Mouse (Mus musculus): ENCODE data around the gene Supt7l. TPM values are rescaled to one million over a fixed set of nuclear protein-coding genes. Genes with fewer than 3 reads are reported as not detected.
A peak's percentile ranks its signal among the peaks of the same experiment; 100 is the strongest.

Gene Supt7l
- polyA plus RNA-seq, 1 experiment from 2014 or later = 18.5 TPM

DNA sequence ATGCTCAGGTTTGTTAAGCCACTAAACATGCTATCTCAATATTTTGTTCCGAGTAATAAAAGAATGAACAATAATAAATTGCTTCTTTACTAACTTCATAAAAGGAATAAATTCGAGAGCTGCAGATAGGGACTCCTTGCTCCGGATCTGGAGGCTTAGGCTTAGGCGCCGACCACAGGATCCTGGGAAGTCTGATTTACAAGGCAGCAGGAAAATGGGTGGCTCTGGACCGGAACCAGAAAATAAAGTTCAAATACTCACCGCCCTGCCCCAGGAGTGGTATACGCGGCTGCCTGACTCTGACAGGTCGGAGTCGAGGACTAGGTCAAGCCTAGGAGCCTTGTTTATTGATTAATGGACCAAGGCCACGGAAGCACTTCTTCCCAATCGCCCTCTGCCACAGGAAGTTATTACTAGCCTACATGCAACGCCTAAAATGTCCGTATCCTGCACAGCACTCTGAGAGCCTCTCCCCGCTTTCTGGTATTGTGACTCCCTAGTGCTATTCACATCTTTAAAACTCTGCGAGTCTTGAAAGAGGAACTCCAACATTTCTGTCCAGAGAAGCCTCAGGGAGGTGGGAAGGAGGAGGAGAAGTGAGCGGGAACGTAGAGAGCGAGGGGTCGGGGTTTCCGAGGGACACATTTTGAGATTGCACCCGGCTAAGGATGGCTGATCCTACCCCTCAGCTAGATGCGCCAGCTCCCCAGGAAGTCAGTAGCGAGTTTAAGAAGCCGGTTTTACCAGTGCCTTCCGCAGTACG lies 1.1 kb downstream of the Supt7l start, which contains the start of gene Slc4a1ap:
Slc4a1ap (plus strand) TSS at position 642 of the 763 bp plus-strand sequence.
- peak within 1 kb of the TSS; percentile 93 for H3K9ac ChIP-seq (ENCODE audit: low read depth, low read length)
- peak within 1 kb of the TSS; percentile 49; the same call in 1 of the 2 replicates for H3K27ac ChIP-seq (ENCODE audit: low read depth, low read length)
- WGBS = under 1% methylated on average over 28 of the region's 28 CpGs
- no peaks in the 10 kb centered on the region for H3K27me3 ChIP-seq (replicated peaks; ENCODE audit: control insufficient read depth, insufficient read depth, low read length)
- H3K36me3 ChIP-seq (ENCODE audit: control insufficient read depth, insufficient read depth, low read length) = peaks cover 20% of the 10 kb centered on the region
- DNase-seq (ENCODE audit: low spot score) (peak; percentile 84), ATAC-seq (replicated peaks; ENCODE audit: low FRiP score) (peak; percentile 84)
- no peaks in the 10 kb centered on the region for H3K9me3 ChIP-seq (ENCODE audit: control insufficient read depth, low read length)
- H3K4me3 ChIP-seq (ENCODE audit: low read depth, low read length) = peak within 1 kb of the TSS; percentile 97
- H3K4me2 ChIP-seq = peak within 1 kb of the TSS; percentile 96
- peaks cover 11% of the 10 kb centered on the region for H3K4me1 ChIP-seq (replicated peaks; ENCODE audit: control insufficient read depth, insufficient read depth, low read length)

DNA sequence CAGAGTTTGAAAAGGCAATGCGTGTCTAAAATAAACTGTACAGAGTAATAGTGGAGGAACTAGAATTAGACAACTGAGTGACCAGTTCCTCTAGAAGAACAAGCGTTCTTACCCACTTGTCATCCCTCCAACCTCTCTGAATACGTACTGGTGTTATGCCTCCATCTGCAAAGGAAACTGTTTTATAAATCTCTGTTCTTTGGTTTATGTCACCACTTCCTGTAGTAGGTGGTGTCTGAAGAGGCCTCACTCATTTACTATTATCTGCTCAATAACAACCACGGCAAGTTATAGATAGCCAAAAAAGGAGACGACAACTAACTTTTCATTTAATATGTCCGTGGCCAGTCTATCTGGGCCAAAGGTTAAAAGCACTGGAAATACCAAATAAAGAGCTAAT lies 7.1 kb downstream of the Supt7l start:
- 90% methylated on average over 6 of the region's 6 CpGs for WGBS
- peaks cover under 1% of the 10 kb centered on the region; the same call in 1 of the 2 replicates for H3K4me1 ChIP-seq (replicated peaks; ENCODE audit: control insufficient read depth, insufficient read depth, low read length)
- DNase-seq (ENCODE audit: low spot score) = no peak
- H3K9ac ChIP-seq (ENCODE audit: low read depth, low read length) = no peak overlapping the region
- no peak overlapping the region for H3K4me2 ChIP-seq
- no peaks in the 10 kb centered on the region for H3K27me3 ChIP-seq (replicated peaks; ENCODE audit: control insufficient read depth, insufficient read depth, low read length)
- no peak overlapping the region for H3K4me3 ChIP-seq (ENCODE audit: low read depth, low read length)
- ATAC-seq (replicated peaks; ENCODE audit: low FRiP score) = no peak
- no peak overlapping the region for H3K27ac ChIP-seq (ENCODE audit: low read depth, low read length)
- H3K36me3 ChIP-seq (ENCODE audit: control insufficient read depth, insufficient read depth, low read length) = peaks cover 28% of the 10 kb centered on the region
- no peaks in the 10 kb centered on the region for H3K9me3 ChIP-seq (ENCODE audit: control insufficient read depth, low read length)

DNA sequence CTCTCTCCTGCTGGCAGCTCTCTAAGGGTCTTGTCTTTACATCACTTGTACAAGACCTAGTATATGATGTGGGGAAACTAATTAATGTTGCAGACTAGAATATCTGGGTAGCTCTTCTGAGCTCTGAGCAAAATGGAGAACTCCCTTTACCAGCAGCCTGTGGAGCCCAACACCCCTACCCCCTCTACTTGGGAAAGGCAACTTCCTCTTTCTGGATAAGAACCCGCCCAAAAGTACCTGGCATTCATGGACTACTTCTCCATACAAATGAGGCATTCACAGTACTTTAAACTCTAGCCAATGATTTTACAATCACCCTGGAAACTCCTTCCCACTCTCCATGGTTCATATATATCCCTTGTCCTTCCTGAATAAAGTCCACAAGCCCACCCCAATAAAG lies 15.1 kb downstream of the Supt7l start:
- 59% methylated on average over 1 of the region's 1 CpGs for WGBS
- Histone ChIP-seq H3K9me3 (ENCODE audit: control insufficient read depth, low read length) (no peaks in the 10 kb centered on the region), H3K27ac (ENCODE audit: low read depth, low read length) (no peak overlapping the region), H3K4me1 (replicated peaks; ENCODE audit: control insufficient read depth, insufficient read depth, low read length) (no peaks in the 10 kb centered on the region), H3K4me2 (no peak overlapping the region), H3K4me3 (ENCODE audit: low read depth, low read length) (no peak overlapping the region), H3K9ac (ENCODE audit: low read depth, low read length) (no peak overlapping the region), H3K36me3 (ENCODE audit: control insufficient read depth, insufficient read depth, low read length) (peaks cover 33% of the 10 kb centered on the region), H3K27me3 (replicated peaks; ENCODE audit: control insufficient read depth, insufficient read depth, low read length) (no peaks in the 10 kb centered on the region)
- no peak for ATAC-seq (replicated peaks; ENCODE audit: low FRiP score)
- DNase-seq (ENCODE audit: low spot score) = no peak

GRCm38 (mm10) chr5:31504843-31505242 lies 22.8 kb downstream of the Supt7l start:
- no peak for ATAC-seq (replicated peaks; ENCODE audit: low FRiP score)
- 86% methylated on average over 10 of the region's 10 CpGs for WGBS

DNA sequence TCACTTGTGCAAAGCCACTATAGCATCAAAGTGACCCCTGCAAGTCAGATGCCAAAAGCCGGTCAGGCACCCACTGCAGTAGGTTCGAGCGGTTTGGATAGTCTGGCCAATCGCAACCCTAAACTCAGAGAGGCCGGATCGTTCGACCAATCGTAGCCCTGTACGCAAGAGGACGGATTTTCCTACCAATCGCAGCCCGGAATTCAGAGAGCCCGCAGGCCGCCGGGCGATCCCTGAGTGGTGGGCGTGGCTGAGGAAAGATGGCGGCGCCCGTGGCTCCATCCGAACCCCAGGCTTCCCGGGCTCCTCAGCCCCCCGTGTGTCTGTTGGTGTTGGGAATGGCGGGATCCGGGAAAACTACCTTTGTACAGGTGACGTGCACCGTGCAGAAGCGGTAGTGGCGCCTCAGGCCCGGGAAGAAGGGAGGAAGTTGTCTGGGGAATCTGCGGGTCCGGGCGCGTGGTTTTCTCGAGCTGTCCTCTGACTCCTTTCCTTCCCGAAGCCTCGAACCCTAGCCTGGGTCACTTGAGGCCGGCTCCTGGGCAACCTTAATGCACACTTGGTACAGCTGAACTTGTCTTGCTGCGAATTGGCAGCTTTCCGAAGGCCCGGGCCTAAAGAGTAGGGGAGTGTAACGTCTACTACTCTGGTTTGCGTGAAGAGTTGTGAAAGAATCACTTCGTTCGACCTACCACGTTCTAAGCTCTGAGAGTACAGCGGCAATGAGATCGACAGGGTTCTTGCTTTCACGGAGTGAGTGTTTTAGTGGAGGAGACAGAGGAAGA lies 32.9 kb downstream of the Supt7l start, which contains the start of gene Gpn1:
Gpn1 (plus strand) TSS at position 229 of the 785 bp plus-strand sequence.
- H3K27me3 ChIP-seq (replicated peaks; ENCODE audit: control insufficient read depth, insufficient read depth, low read length) = no peaks in the 10 kb centered on the region
- under 1% methylated on average over 49 of the region's 49 CpGs for WGBS
- H3K36me3 ChIP-seq (ENCODE audit: control insufficient read depth, insufficient read depth, low read length) = peaks cover 23% of the 10 kb centered on the region; the same call in 1 of the 2 replicates
- peak within 1 kb of the TSS; percentile 84 for H3K4me2 ChIP-seq
- no peak within 1 kb of the TSS for H3K27ac ChIP-seq (ENCODE audit: low read depth, low read length)
- H3K4me1 ChIP-seq (replicated peaks; ENCODE audit: control insufficient read depth, insufficient read depth, low read length) = peaks cover 7% of the 10 kb centered on the region
- H3K9me3 ChIP-seq (ENCODE audit: control insufficient read depth, low read length) = no peaks in the 10 kb centered on the region
- DNase-seq (ENCODE audit: low spot score) (peak; percentile 85), ATAC-seq (replicated peaks; ENCODE audit: low FRiP score) (peak; percentile 100)
- H3K9ac ChIP-seq (ENCODE audit: low read depth, low read length) = peak within 1 kb of the TSS; percentile 86
- peak within 1 kb of the TSS; percentile 88 for H3K4me3 ChIP-seq (ENCODE audit: low read depth, low read length)

More at GRCm38 (mm10) chr5:31504843-31505242, 22.8 kb downstream of the Supt7l start:
- H3K4me3 ChIP-seq (ENCODE audit: low read depth, low read length) = no peak overlapping the region
- no peak for DNase-seq (ENCODE audit: low spot score)
- H3K27ac ChIP-seq (ENCODE audit: low read depth, low read length) = no peak overlapping the region
- H3K4me1 ChIP-seq (replicated peaks; ENCODE audit: control insufficient read depth, insufficient read depth, low read length) = no peaks in the 10 kb centered on the region
- H3K36me3 ChIP-seq (ENCODE audit: control insufficient read depth, insufficient read depth, low read length) = peaks cover 43% of the 10 kb centered on the region
- H3K27me3 ChIP-seq (replicated peaks; ENCODE audit: control insufficient read depth, insufficient read depth, low read length) = no peaks in the 10 kb centered on the region
- no peak overlapping the region for H3K9ac ChIP-seq (ENCODE audit: low read depth, low read length)
- H3K4me2 ChIP-seq = no peak overlapping the region
- H3K9me3 ChIP-seq (ENCODE audit: control insufficient read depth, low read length) = no peaks in the 10 kb centered on the region

DNA sequence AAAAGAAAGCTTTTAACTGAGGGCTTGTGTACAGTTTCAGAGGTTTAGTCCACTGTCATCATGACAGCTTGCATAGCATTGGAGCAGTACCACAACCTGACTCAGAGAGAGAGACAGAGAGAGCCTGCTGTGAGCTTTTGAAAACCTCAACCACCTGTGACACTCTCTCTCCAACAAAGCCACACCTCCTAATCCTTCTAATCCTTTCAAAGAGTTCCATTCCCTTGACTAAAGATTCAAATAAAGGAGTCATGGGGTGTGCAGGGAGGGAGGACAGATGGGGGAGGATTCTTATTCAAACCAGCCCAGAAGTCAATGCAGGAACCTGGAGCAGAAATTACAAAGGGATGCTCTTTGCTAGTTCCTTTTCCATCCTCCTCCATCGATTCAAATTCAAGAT lies 35.6 kb downstream of the Supt7l start:
- Histone ChIP-seq H3K4me3 (ENCODE audit: low read depth, low read length) (no peak overlapping the region), H3K36me3 (ENCODE audit: control insufficient read depth, insufficient read depth, low read length) (peaks cover 8% of the 10 kb centered on the region; the same call in 1 of the 2 replicates), H3K9ac (ENCODE audit: low read depth, low read length) (no peak overlapping the region), H3K9me3 (ENCODE audit: control insufficient read depth, low read length) (no peaks in the 10 kb centered on the region), H3K27me3 (replicated peaks; ENCODE audit: control insufficient read depth, insufficient read depth, low read length) (no peaks in the 10 kb centered on the region), H3K4me1 (replicated peaks; ENCODE audit: control insufficient read depth, insufficient read depth, low read length) (peaks cover 7% of the 10 kb centered on the region), H3K27ac (ENCODE audit: low read depth, low read length) (no peak overlapping the region), H3K4me2 (no peak overlapping the region)
- DNase-seq (ENCODE audit: low spot score) = no peak
- WGBS = 61% methylated on average over 1 of the region's 1 CpGs
- no peak for ATAC-seq (replicated peaks; ENCODE audit: low FRiP score)

DNA sequence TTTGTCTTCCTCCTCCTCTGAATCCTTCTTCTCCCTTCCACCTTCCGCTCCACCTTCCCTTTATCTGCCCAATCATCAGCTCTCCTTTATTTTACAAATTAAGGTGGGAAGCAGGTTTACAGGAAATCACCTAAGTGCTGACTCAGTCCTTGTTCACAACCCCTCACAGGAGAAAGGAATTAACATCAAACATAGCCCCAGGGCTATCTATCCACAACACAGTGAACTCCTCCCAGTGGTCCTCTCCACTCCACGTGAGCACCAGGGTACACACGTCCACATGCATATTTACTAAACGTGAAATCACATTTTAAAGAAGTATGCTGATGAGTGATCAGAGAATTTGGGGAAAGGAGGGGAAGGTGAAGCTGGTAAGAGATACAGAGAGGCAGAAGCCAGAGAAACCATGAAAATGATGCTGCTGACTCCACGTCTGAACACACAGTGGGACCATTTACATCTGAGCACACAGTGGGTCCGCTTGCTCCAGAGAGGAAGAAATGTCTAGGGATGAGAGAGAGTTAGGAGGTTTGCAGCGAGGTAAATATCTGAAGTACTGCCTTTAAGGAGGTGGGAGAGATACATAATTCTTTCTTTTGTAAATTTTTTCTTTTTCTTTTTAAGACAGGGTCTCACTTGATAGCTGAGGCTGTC lies 38.4 kb downstream of the Supt7l start:
- Histone ChIP-seq H3K4me2 (no peak overlapping the region), H3K27me3 (replicated peaks; ENCODE audit: control insufficient read depth, insufficient read depth, low read length) (no peaks in the 10 kb centered on the region), H3K9me3 (ENCODE audit: control insufficient read depth, low read length) (no peaks in the 10 kb centered on the region), H3K27ac (ENCODE audit: low read depth, low read length) (no peak overlapping the region), H3K4me1 (replicated peaks; ENCODE audit: control insufficient read depth, insufficient read depth, low read length) (no peaks in the 10 kb centered on the region), H3K9ac (ENCODE audit: low read depth, low read length) (no peak overlapping the region), H3K4me3 (ENCODE audit: low read depth, low read length) (no peak overlapping the region), H3K36me3 (ENCODE audit: control insufficient read depth, insufficient read depth, low read length) (no peaks in the 10 kb centered on the region; the same call in 1 of the 2 replicates)
- DNase-seq (ENCODE audit: low spot score) (no peak), ATAC-seq (replicated peaks; ENCODE audit: low FRiP score) (no peak)
- WGBS = 64% methylated on average over 7 of the region's 7 CpGs

GRCm38 (mm10) chr5:31487889-31488288 lies 39.7 kb downstream of the Supt7l start:
- DNase-seq (ENCODE audit: low spot score) = no peak
- ATAC-seq (replicated peaks; ENCODE audit: low FRiP score) = no peak
- no peaks in the 10 kb centered on the region; the same call in 1 of the 2 replicates for H3K36me3 ChIP-seq (ENCODE audit: control insufficient read depth, insufficient read depth, low read length)
- no peak overlapping the region for H3K27ac ChIP-seq (ENCODE audit: low read depth, low read length)
- H3K4me2 ChIP-seq = no peak overlapping the region
- no peaks in the 10 kb centered on the region for H3K4me1 ChIP-seq (replicated peaks; ENCODE audit: control insufficient read depth, insufficient read depth, low read length)
- 79% methylated on average over 3 of the region's 3 CpGs for WGBS
- H3K27me3 ChIP-seq (replicated peaks; ENCODE audit: control insufficient read depth, insufficient read depth, low read length) = no peaks in the 10 kb centered on the region
- H3K9me3 ChIP-seq (ENCODE audit: control insufficient read depth, low read length) = no peaks in the 10 kb centered on the region
- H3K4me3 ChIP-seq (ENCODE audit: low read depth, low read length) = no peak overlapping the region
- H3K9ac ChIP-seq (ENCODE audit: low read depth, low read length) = no peak overlapping the region

Data from liver, embryonic 11.5 days (tissue).